Mouse (Mus musculus) liver, postnatal 0 days (tissue): ENCODE measurements around the gene Gdnf.

Source experiments
- CTCF ChIP-seq: sonication (generic); IDR thresholded peaks from 2 replicates; pipeline ENCODE4 v1.5.1; 2016; ENCODE audit warnings: antibody characterized with exemption, low read depth
- EP300 ChIP-seq: IDR thresholded peaks from 2 replicates; pipeline ENCODE4 v1.6.1; 2016; ENCODE audit warnings: antibody characterized with exemption, low read depth, mild to moderate bottlenecking

DNA sequence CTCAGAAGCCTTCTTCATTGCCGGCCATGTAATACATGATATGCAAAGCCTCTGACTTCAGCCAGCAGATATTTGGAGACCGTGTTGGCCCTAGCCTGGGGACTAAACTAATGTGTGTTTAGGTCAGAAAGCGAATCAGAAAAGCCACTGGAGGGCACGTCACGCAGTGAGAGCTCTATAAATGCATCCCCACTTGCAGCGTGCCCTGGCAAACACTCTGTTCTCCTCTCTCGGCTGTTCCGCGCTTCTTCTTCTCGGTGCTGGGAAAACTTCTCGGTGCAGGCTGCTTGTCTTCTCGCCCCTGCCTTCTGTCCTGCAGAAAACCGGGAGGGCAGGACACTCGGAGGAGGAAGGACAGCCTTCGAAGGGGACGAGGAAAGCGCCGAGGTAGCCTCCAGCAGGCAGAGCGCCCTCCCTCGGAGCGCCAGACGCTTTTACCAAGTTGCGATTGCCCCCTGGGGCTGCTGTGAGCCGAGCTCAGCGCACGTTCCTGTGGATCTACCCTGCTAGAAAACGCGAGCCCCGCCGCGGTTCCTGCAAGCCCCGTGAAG, 730 bp upstream of the Gdnf start:
- TF ChIP-seq CTCF (no peak), EP300 (no peak)
